Mouse (Mus musculus) monocyte, adult 5-6 weeks (primary cell): Measurements from ENCODE around the gene Lrit2. TPM values are rescaled to one million over a fixed set of nuclear protein-coding genes. Genes with fewer than 3 reads are reported as not detected.

Experiments used
- ATAC-seq: fragments of 153-309, 156-312 bp; replicated peaks from 2 replicates; pipeline ENCODE4 v1.8.0; 2017; ENCODE audit warnings: mild to moderate bottlenecking; ENCODE audit not compliant: low TSS enrichment, insufficient number of reproducible peaks, severe bottlenecking, poor library complexity, low FRiP score
- total RNA-seq: library from RNA; stranded (forward); fragments of 200-1000, 200-491, 200-594 nt; gene quantifications from 3 replicates; pipeline ENCODE4 v1.2.3, GENCODE M21; 2017

Lrit2 gene
- not detected in 3 replicates for total RNA-seq

DNA sequence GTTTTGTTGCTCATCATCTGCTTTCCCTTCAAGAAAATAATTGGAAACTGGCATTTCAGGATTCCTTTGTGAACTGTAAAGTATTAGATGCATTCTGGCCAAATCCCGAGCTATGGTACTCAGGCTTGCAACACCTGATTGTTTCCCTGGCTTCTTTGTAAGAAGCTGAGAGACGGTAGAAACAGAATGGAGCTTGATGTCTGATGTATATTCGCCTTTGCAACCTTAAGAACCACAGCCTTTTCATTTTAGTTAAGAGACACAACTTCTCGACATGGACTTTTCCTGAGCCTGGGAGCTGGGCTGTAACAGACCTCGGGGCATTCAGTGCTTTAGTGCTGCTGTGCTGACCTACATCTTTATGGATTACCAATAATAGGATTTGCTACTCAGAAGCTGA, at the start of gene Lrit2:
Lrit2 (plus strand) TSS at position 301 of the 400 bp plus-strand sequence.
- no peak for ATAC-seq

DNA sequence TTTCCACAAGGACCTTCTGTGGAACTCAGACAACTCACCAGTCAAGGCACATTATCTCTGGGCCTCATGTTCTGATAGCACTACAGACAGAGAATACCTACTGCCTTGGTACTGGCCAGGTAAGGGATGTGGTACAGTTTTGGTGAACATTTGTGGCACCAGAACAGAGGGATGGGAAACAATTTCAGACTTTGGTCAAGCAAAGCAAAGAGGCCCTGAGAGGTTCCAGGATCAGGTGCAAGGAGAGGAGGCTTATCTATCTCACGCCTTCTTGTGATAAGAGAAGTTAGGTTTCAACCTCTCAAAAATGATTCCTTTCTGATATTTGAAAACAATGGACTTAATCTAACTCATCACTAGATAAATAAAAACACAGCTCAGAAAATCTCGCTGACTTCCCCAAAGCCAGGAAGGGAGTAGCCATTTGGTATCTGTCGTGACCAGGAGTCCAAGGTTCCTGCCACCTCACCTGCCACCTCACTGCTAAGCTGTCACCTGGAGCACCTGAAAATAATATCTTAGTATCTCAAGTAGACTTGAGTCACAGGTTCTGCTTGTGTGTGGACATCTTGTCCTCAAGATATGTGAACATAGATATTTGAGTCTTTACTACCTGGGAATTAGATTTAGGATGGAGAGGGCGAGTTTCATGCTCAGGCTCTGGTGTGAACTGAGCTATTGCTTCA, 40.3 kb upstream of the Lrit2 start:
- no peak for ATAC-seq

DNA sequence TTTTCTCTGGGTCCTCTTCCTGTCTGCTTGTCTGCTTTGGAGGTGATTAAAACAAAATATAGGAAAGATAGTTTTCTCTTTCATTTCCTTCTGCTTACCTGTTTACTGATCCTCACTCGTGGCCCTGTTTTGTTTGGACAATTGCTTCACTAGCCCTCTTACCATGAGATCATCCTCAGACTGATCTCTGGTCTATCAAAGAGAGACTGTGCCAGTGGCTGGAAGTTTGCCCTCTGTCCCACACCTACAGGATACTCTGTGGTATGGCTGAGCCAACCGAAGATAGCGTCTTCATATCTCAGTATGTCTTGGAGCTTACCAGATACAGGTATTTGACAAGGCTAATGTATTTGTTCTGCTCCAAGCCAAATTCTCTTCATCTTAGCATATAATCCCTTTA, 39.8 kb upstream of the Lrit2 start:
- ATAC-seq = no peak

DNA sequence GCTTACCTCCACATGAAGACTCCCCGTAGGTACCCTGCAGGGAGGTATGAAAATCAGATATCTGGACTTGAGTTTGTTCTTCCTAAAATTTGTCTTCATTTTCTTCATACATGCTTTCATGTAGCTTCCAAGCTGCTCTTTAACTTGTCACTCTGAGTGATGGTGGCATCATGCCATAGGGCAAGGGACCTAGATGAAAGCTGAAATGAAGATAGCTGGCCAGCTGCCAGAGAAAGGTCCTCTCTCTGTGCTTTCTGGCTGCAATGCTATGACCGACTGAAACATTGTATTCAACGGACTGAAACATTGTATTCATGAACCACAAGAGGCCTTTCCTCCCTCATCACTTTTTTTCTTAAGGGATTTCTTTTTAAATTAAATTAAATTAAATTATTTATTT, 39.2 kb upstream of the Lrit2 start:
- no peak for ATAC-seq

DNA sequence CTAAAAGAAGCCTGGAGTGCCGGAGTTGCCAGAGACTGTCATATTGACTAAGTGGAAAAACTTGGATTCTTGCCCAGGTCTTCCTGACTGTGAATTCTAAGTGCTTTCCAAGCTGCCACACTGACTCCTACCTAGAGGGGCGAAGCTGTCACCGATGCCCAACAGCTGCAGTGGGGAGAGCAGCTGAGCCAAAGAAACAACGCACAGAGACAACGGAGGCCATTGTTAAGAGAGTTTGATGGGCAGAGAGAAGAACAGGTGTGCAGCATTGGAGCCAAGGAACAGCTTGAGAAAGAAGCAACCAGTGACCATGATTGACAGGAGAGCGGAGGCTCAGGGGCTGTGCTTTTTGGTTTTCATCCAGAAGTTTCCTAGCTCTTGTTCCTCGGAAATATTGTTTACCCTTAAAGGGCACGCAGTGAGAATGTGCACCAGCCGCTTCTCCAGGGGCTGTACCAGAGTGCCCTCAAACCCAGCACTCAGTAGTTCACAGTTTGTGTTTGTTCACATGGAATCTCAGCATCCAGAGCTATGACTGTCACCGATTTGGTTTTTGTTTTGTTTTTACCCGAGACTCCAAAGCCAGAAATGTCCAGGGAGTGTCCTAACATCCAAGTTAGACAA, 35.1 kb upstream of the Lrit2 start:
- no peak for ATAC-seq

DNA sequence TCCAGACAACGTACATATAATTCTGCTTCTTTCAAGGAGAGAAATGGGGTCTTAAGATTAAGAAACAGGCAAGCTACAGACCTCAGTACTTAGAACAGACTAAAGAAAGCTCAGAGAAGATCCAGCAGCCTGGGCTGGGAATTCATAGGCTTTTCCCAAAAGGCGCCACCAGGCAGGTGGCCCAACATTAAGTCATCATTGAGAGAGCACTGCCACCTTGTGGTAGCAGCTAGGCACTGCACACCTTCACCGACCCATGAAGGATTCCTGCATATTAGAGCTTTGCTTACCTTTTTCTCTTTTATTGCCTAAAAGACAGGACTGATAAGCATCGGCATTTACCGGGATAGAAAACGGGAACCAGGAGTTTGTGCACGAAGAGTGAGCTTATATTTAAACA, 34.5 kb upstream of the Lrit2 start:
- ATAC-seq = peak; percentile 64; the same call in 1 of the 2 replicates

DNA sequence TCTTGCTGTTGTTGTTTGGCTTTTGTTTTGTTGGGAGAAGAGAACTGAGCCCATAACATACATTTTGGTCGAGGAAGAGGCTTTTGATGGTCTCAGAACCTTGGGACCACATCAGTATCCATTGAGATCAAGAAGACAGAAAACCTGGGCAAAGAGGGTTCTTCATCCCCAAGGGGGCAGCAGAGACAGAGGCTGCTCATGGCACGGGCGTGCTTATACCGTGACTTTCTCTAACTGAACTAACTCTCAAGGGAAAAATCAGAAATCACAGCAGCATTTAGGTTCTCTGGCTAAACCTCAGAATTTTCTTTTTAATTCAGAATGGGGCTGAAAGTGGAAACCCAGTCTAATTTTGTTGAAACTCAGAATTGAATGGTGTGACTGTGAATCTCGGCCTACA, 33.3 kb upstream of the Lrit2 start:
- no peak for ATAC-seq

DNA sequence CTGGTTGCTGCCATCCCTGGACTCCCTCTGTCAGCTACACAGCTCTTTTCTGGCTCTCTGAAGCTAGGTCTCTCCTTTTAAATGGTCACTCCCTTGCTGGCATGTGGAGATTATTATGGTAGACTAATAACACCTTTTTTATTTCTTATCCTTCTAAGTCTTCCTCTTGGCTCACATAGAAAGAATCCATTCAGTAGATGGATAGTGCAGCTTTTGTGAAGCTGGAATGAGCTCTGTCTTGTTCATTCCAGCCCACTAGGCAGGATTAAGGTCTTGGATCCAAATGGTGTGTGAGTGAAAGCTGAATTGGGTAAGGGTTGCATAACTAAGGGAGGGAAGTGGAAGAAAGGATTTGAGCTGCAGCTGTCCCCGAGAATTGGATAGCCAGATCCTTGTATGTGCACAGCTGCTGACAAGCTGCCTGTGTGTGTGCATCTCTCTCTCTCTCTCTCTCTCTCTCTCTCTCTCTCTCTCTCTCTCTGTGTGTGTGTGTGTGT, 18.8 kb upstream of the Lrit2 start, which contains the start of gene Rgr:
Rgr (minus strand) TSS at position 51 of the 497 bp plus-strand sequence.
- no peak for ATAC-seq

DNA sequence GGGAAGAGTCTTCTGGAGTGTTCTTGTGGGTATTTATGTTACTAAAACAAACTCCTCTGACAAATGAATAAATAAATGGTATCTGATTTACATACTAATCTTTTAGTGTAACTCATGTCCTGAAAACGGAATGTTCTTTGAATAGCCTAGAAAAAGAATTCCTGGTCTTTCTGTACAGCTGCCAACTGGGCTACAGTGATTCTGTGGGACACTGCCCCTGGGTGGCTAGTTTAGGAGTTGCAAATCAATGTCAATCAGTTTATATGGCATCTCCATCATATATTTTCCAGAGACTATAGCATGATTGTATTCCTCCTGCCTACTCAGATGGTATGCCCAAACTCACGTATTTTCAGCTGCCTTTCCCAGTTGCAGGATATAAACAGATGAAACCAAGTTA, 2.9 kb upstream of the Lrit2 start:
- no peak for ATAC-seq

DNA sequence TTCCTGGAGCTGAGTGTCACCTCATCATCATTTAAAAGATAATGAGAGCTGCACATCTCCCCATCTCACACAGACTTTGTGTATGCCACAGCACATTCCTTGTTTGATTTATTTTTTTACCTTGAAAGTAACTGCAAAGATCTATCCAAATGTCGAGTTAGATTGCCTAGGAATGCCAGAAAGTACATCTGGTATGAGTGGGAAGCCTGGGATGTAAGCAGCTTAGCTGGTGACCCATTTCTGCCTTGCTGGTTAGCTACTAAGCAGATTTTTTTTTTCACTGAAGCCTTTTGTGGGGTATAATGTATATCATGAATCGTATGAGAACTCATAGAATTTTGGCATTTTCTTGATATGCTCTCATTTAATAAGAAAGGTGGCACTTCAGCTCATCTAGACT, 1.1 kb upstream of the Lrit2 start:
- ATAC-seq = no peak

DNA sequence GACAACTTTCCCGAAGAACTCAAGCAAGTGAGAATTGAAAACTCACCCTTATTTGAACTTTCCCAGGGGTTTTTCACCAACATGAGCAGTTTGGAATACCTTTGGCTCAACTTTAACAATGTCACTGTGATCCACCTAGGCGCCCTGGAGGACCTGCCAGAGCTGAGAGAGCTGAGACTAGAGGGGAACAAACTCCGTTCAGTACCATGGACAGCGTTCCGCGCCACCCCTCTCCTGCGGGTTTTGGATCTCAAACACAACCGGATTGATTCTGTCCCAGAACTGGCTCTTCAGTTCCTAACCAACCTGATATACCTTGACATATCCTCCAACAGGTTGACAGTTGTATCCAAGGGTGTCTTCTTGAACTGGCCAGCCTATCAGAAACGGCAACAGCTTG, 787 bp downstream of the Lrit2 start:
- no peak for ATAC-seq

DNA sequence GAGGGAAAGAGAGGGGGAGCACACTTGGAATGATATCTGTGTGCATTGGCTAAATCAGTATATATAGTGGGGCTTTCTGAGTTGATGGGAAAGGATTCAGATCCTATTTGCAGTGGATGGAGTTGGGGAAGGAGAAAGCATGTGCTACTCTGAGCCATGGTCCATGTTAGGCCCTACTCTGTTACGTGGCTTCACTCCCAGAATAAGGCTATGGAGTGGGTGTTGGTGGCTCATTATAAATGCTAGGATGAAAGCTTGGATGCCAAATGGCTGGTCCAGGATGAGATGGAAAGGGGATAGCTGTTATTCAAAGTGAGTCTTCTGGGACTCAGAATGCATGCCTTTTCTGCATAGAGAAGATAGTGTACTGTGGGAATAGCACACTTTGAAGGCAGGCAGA, 13.0 kb downstream of the Lrit2 start:
- no peak for ATAC-seq

DNA sequence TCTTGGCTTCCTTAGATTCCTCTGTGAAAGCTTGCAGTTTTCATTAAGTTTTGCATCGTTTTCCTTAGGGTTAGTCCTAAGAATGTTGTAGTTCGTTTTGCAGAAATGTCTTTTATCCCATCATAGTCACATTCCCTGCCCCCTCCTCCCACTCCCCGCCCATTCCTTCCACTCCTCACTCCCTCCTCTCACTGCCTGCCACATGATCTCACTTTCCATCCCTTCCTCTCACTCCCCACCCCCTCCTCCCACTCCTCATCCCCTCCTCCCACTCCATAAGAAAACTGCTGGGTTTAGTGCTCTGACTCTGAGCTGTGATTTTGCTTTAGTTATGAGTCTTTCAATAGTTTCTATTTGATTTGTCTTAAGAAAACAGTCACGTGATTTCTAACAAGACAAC, 16.0 kb downstream of the Lrit2 start:
- no peak for ATAC-seq

DNA sequence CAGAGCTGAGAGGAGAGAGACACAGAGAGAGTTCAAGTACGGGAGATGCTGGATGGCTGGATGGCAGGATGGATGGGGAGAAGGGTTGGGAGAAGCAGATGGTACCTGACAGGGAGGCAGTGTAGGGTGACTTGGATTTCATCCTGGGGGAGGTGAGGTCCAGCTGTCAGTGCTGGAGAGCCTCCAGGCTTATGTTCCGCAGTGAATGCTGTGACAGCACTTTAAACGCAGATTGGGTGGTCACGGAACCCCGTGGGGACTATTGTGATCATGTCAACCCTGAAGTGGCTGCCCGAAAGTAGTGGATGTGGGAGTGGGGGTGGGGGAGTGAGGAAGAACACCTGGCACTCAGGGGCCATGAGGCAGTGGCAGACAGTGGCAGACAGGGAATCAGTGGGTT, 26.7 kb downstream of the Lrit2 start:
- no peak for ATAC-seq

DNA sequence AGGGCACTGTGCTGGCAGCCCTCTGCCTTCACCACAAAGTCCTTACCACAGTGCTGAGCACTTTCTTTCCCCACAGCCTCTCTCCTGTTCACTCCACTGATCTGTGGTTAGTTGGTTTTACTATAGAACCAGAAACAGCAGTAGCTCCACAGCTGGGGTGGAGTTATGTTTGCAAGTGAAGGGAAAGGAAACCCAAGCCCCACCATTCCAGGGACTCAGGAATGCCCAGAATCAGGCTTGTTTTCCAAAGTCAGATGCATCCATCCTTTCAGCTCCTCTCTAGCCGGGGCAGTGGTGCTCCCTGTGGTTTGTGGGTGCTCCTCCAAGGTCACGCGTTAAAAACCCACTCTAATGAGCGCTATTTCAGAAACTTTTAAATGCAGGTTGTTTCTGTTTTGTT, 27.8 kb downstream of the Lrit2 start:
- no peak for ATAC-seq

DNA sequence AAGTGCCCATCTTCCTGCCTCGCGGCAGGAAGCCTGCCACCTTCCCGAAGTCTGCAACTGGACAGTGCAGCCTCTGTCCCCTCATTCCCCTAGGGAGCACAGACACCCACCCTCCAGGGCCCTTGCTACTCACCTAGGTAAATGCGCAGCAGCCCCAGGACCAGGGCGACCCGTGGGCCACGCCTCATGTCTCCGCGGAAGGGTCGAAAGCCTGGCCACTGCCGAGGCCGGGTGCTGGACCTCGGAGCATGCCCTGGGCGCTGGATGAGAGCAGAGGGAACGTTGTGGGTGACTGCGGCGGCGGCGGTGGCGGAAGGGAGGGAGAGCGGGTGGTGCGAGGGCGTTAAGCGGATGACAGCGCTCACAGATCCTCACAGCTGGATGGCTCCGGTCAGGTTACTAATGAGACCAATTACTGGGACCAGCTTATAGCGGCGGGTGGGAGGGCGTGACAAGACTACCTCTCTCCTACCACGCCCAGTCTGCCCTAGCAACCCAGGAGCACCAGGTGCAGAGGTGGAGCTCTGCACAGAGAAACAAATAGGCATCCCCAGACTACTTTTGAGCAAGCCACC, 30.3 kb downstream of the Lrit2 start, which contains the start of gene Cdhr1:
Cdhr1 (minus strand) TSS at position 392 of the 575 bp plus-strand sequence.
- ATAC-seq = no peak

DNA sequence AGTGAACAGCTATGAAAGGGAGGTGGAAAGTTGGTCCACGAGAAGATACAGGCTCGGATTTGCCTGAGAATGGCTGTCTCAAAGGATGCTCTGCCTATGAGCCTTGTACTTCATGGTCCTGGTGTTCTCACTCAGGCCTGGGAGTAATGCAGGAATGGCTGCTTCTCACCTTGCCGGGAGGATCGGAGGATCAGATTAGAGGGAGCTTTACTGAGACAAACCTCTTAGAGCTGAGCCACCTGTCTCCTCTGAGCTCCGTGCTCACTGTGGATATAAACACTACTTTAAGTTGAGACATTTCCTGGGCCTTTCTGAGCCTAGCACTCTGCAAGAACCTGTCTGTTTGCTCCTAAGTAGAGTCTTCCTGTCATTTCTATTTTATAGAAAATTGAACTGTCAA, 33.8 kb downstream of the Lrit2 start:
- ATAC-seq = no peak

DNA sequence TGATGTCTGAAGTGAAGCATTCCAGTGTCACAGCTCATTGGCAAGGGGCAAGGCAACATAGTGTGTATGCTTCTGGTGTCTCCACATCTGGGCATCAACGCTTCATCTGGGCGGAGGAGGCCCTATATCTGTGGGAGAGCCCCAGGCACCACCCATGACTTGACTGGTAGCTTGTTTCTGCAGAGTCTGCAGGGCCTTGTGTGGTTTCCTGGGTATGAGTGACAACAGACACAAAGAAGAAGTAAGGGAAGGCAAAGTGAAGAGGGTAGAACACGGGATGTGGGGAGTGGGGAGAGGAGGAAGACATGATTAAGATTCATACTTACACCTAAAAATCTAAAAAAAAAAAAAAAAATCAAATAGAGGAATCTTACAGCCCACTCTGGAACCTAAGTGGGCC, 34.8 kb downstream of the Lrit2 start:
- no peak for ATAC-seq

DNA sequence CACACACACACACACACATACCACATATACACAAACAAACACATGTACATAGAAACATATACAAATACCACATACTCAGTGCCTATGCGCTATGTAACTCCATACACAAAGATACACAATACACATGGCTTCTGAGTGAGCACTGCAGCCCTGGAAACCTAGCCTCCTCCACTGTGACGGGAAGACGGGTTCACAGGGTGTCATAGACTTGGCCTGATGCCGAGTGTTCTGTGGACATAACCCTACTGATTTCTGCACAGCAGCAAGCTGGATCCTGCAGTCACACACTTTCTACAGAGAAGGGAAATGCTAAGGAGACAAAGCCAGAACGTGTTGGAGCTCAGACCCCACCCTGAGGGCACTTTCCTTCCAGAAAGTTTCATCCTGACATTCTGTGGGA, 37.0 kb downstream of the Lrit2 start:
- ATAC-seq = no peak

DNA sequence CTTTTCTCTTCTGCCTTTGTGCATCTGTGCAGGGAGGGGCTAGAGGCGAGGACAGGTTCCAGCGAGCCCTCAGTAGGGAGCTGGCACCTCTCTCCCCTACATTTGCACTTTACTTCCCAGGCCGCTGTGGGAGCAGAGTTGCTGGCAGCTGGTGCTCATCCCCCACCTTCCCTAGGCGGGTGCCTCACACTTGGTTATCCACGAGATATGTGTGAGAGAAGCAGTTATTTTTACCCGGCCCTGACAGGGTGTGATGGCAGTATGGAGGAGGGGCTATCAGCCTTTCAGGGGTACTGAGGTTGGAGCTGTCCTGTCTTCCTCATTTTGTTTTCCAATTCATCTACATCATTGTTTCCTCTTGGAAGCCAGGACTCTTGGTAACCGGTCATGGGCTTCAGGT, 38.1 kb downstream of the Lrit2 start:
- ATAC-seq = no peak
